Mouse (Mus musculus): ENCODE data around the gene Mrpl43. TPM values are rescaled to one million over a fixed set of nuclear protein-coding genes. Genes with fewer than 3 reads are reported as not detected.

Gene Mrpl43
- polyA plus RNA-seq, 1 experiment from 2014 or later, result 81.8 TPM

DNA sequence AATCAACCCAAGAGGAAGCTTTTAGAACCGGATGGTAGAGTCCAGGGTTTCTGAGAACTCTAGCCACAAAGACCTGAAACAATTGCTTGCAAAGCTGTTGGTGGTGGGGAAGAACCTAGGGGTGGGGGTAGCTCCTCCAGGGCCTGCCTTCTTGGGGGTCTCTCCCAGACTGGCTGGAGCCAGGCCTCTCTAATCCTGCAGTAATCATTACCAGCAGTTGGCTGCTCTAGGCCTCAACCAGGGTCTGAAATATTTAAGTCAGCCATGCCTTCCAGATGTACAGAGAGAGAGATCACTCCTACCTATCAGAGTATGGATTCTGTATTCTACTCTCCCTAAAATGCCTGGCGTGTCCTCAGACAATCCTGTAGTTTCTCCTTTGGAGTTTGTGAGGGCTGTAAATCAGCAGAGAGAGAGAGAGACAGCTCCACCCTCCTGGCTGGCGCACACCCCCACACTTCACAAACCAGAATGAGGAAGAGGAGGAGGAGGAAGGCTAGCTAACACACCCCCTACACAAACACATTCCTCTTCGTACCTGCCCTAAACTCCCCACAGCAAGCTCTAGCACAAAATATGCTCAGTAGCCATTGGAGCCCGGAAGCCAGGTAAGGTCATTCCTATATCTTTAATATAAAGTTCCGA is 7.5 kb upstream of the Mrpl43 start:
- Histone ChIP-seq H3K9me3 (ENCODE audit: control insufficient read depth, low read length) (no peaks in the 10 kb centered on the region), H3K36me3 (ENCODE audit: control insufficient read depth, insufficient read depth) (peaks cover 12% of the 10 kb centered on the region), H3K4me1 (replicated peaks; ENCODE audit: control insufficient read depth, insufficient read depth, low read length) (peaks cover 35% of the 10 kb centered on the region), H3K4me2 (ENCODE audit: low read length) (no peak overlapping the region), H3K9ac (replicated peaks; ENCODE audit: low read depth, low read length) (no peak overlapping the region), H3K4me3 (replicated peaks; ENCODE audit: low read length) (no peak overlapping the region), H3K27me3 (replicated peaks; ENCODE audit: control insufficient read depth, insufficient read depth, low read length) (no peaks in the 10 kb centered on the region), H3K27ac (ENCODE audit: low read length) (no peak overlapping the region)
- WGBS, result 64% methylated on average over 6 of the region's 6 CpGs
- ATAC-seq, result no peak

DNA sequence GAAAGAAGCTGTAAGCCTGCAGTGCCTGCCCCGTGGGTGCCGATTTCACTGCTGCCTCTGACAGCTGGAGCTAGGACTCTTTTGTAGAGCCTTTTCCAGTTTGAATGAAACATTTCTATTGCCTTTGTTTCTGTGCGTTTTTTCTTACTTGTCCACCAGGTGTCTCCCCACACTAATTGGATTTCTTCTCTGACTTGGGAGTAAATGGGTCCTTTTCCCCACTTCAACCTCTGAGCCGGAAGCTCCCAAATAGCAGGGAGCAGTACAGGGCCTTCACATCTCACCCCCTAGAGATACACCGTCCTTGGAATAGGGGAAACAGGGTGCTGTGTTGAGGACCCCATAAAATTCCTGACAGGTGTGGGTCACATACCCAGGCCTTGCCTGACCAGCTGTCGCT is 6.4 kb upstream of the Mrpl43 start:
- peaks cover 33% of the 10 kb centered on the region for H3K4me1 ChIP-seq (replicated peaks; ENCODE audit: control insufficient read depth, insufficient read depth, low read length)
- 25% methylated on average over 6 of the region's 6 CpGs for WGBS
- H3K27ac ChIP-seq (ENCODE audit: low read length), result peak overlapping the region; percentile 53
- H3K4me3 ChIP-seq (replicated peaks; ENCODE audit: low read length), result no peak overlapping the region
- no peak for ATAC-seq
- peak overlapping the region; percentile 34; the same call in 1 of the 2 replicates for H3K9ac ChIP-seq (replicated peaks; ENCODE audit: low read depth, low read length)
- H3K9me3 ChIP-seq (ENCODE audit: control insufficient read depth, low read length), result no peaks in the 10 kb centered on the region
- peaks cover 12% of the 10 kb centered on the region for H3K36me3 ChIP-seq (ENCODE audit: control insufficient read depth, insufficient read depth)
- no peaks in the 10 kb centered on the region for H3K27me3 ChIP-seq (replicated peaks; ENCODE audit: control insufficient read depth, insufficient read depth, low read length)
- H3K4me2 ChIP-seq (ENCODE audit: low read length), result no peak overlapping the region

DNA sequence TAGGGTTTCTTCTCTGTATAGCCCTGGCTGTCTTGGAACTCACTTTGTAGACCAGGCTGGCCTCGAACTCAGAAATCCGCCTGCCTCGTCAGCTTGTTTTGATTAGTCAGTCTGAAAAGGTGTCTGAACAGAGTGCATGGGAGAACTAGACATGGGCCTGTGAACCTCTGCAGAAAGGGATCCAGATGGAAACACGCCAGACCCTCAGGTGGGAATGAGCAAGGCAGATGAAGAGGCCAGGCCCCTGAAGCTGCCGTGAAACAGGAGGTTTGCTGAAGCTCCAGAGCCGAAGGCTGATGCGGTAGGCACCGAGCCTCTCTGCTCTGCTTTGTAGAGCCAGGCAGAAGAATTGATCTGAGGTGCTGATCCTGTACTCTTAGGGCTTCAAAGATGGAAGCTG is 6.0 kb upstream of the Mrpl43 start:
- Histone ChIP-seq H3K4me1 (replicated peaks; ENCODE audit: control insufficient read depth, insufficient read depth, low read length) (peaks cover 37% of the 10 kb centered on the region), H3K4me3 (replicated peaks; ENCODE audit: low read length) (no peak overlapping the region), H3K27ac (ENCODE audit: low read length) (peak overlapping the region; percentile 53), H3K9me3 (ENCODE audit: control insufficient read depth, low read length) (no peaks in the 10 kb centered on the region), H3K27me3 (replicated peaks; ENCODE audit: control insufficient read depth, insufficient read depth, low read length) (no peaks in the 10 kb centered on the region), H3K9ac (replicated peaks; ENCODE audit: low read depth, low read length) (peak overlapping the region; percentile 34; the same call in 1 of the 2 replicates), H3K4me2 (ENCODE audit: low read length) (no peak overlapping the region), H3K36me3 (ENCODE audit: control insufficient read depth, insufficient read depth) (peaks cover 12% of the 10 kb centered on the region)
- WGBS, result 77% methylated on average over 8 of the region's 8 CpGs
- no peak for ATAC-seq

DNA sequence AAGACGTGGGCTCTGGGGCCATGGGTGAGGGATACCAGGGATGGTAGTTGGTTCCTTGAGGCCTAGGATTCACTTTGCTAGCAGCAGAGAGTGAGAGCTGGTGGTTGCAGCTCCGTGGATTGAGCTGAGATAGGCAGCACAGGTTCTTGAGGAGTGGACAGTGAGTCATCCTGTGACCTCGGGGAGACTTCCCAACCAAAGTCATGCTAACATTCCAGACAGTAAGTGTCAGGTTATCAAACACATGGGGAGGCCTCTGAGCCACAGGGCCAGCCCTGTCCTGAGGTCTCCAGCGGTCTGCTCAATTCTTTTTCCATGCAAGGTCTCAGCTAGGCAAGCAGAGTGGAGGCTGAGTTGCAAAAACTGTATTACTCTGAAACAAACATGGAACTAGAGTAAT is 4.4 kb upstream of the Mrpl43 start:
- 91% methylated on average over 4 of the region's 4 CpGs for WGBS
- Histone ChIP-seq H3K9ac (replicated peaks; ENCODE audit: low read depth, low read length) (no peak overlapping the region), H3K27ac (ENCODE audit: low read length) (no peak overlapping the region), H3K4me3 (replicated peaks; ENCODE audit: low read length) (no peak overlapping the region), H3K4me2 (ENCODE audit: low read length) (no peak overlapping the region), H3K4me1 (replicated peaks; ENCODE audit: control insufficient read depth, insufficient read depth, low read length) (peaks cover 28% of the 10 kb centered on the region), H3K36me3 (ENCODE audit: control insufficient read depth, insufficient read depth) (peaks cover 12% of the 10 kb centered on the region), H3K9me3 (ENCODE audit: control insufficient read depth, low read length) (no peaks in the 10 kb centered on the region), H3K27me3 (replicated peaks; ENCODE audit: control insufficient read depth, insufficient read depth, low read length) (no peaks in the 10 kb centered on the region)
- no peak for ATAC-seq

DNA sequence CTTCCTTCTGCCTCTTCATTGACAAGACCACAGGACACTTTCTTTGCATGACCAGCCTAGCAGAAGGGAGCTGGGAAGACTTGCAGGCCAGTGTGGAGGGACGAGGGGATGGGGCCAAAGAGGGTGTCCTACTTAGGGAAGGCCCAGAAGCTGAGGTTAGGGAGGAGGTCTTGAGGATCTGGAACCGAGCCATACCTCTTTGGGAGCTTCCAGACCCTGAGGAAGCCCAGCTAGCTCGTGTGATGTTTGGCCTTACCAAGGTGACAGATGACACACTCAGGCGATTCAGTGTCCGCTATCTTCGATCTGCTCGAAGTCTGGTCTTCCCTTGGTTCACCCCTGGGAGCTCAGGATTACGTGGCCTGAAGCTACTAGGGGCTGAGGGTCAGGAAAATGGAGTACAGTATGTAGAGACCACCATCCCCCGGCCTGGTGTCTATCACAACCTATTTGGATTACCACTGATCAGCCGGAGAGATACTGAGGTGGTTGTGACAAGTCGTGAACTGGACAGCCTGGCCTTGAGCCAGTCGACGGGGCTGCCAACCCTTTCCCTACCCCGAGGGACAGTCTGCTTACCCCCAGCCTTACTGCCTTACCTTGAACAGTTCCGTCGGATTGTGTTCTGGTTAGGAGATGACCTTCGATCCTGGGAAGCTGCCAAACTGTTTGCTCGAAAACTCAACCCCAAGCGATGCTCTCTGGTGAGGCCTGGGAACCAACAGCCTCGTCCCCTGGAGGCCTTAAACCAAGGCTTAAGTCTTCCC is 1.4 kb upstream of the Mrpl43 start:
- Histone ChIP-seq H3K9ac (replicated peaks; ENCODE audit: low read depth, low read length) (peak overlapping the region; percentile 63; the same call in 1 of the 2 replicates), H3K36me3 (ENCODE audit: control insufficient read depth, insufficient read depth) (peaks cover 12% of the 10 kb centered on the region), H3K4me3 (replicated peaks; ENCODE audit: low read length) (peak overlapping the region; percentile 77), H3K27ac (ENCODE audit: low read length) (no peak overlapping the region), H3K9me3 (ENCODE audit: control insufficient read depth, low read length) (no peaks in the 10 kb centered on the region), H3K4me2 (ENCODE audit: low read length) (peak overlapping the region; percentile 81), H3K27me3 (replicated peaks; ENCODE audit: control insufficient read depth, insufficient read depth, low read length) (no peaks in the 10 kb centered on the region), H3K4me1 (replicated peaks; ENCODE audit: control insufficient read depth, insufficient read depth, low read length) (peaks cover 24% of the 10 kb centered on the region)
- ATAC-seq, result no peak
- WGBS, result 90% methylated on average over 20 of the region's 20 CpGs

DNA sequence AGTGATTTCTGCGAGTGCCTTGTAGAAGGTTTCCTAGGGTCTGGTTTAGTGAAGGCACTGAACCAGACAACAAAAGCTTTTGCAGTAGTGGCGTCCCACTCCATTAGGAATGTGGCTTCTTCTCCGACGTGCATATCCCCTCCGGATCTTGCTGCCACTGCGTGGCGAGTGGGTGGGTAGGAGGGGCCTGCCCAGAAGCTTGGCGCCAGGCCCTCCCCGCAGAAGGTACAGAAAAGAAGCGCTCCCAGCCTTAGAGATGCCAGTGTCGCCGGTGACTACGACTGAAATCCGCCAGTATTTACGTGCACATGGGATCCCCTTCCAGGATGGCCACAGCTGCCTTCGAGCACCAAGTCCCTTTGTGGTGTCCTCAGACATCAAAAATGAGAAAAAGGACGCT is 779 bp upstream of the Mrpl43 start:
- no peak for ATAC-seq
- peak overlapping the region; percentile 63 for H3K9ac ChIP-seq (replicated peaks; ENCODE audit: low read depth, low read length)
- WGBS, result 40% methylated on average over 17 of the region's 17 CpGs
- peak overlapping the region; percentile 81 for H3K4me2 ChIP-seq (ENCODE audit: low read length)
- H3K27ac ChIP-seq (ENCODE audit: low read length), result no peak overlapping the region; the same call in 1 of the 2 replicates
- no peaks in the 10 kb centered on the region for H3K9me3 ChIP-seq (ENCODE audit: control insufficient read depth, low read length)
- H3K4me1 ChIP-seq (replicated peaks; ENCODE audit: control insufficient read depth, insufficient read depth, low read length), result peaks cover 24% of the 10 kb centered on the region
- H3K36me3 ChIP-seq (ENCODE audit: control insufficient read depth, insufficient read depth), result peaks cover 12% of the 10 kb centered on the region
- no peaks in the 10 kb centered on the region for H3K27me3 ChIP-seq (replicated peaks; ENCODE audit: control insufficient read depth, insufficient read depth, low read length)
- H3K4me3 ChIP-seq (replicated peaks; ENCODE audit: low read length), result peak overlapping the region; percentile 77

DNA sequence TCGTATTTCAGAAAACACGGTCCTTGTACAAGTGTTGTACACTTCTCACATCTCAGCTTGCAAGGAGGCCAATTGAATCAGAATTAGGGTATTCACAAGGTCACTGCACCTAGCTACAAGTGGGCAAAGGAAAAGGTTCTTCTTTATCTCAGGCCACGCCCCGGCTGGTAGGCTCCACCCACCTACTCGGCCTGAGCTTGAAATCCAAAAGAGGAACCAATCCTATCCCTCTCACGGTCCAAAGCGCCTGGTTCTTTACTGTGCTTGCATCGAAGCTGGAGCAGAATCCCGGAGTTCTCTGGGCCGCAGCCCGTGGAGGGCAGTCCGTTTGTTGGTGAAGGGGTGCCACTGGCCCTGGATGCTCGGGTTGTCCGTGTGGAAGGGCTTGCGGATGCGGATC is 798 bp downstream of the Mrpl43 start, which contains the start of gene Twnk:
TSS of gene Twnk (plus strand) at position 220 of the 400 bp plus-strand sequence.
- Histone ChIP-seq H3K9ac (replicated peaks; ENCODE audit: low read depth, low read length) (peak within 1 kb of the TSS; percentile 63), H3K27ac (ENCODE audit: low read length) (peak within 1 kb of the TSS; percentile 68), H3K27me3 (replicated peaks; ENCODE audit: control insufficient read depth, insufficient read depth, low read length) (no peaks in the 10 kb centered on the region), H3K4me2 (ENCODE audit: low read length) (peak within 1 kb of the TSS; percentile 81), H3K36me3 (ENCODE audit: control insufficient read depth, insufficient read depth) (peaks cover 6% of the 10 kb centered on the region), H3K4me3 (replicated peaks; ENCODE audit: low read length) (peak within 1 kb of the TSS; percentile 77), H3K4me1 (replicated peaks; ENCODE audit: control insufficient read depth, insufficient read depth, low read length) (peaks cover 24% of the 10 kb centered on the region), H3K9me3 (ENCODE audit: control insufficient read depth, low read length) (no peaks in the 10 kb centered on the region)
- 8% methylated on average over 16 of the region's 16 CpGs for WGBS
- ATAC-seq, result no peak

DNA sequence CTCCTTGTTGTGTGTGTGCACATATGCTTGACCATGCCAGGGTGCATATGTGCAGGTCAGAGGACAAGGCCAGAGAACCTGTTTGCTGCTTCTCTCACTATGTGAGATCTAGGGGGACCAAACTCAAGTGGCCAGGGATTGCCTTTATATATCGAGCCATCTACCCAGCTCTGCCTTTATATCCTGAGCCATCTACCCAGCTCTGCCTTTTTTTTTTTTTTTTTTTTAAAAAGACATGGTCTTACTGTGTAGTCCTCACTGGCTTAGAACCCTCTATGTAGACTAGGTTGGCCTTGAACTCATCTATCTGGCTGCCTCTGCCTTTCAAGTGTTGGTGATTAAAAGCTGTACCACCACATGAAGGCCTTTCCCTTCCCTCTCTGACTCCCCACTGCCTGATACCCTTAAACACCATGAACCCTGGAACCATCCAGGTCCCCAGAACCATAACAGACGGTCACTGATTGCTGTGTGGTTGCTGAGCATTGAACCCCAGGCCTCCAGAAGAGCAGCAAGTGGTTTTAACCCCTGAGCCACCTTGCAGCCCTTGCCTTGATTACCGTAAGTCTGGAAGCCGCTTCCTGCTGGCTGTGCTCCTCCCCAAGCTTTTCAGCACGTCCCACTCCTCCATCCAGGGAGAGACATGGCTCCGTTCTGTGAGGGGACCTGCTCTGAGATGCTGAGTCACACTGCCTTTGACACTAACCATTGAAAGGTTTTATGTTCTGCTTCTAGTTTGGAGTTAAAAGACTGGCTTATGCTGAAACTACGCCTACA is 2.3 kb downstream of the Mrpl43 start:
- no peak overlapping the region for H3K27ac ChIP-seq (ENCODE audit: low read length)
- H3K9ac ChIP-seq (replicated peaks; ENCODE audit: low read depth, low read length), result no peak overlapping the region
- H3K9me3 ChIP-seq (ENCODE audit: control insufficient read depth, low read length), result no peaks in the 10 kb centered on the region
- no peaks in the 10 kb centered on the region for H3K27me3 ChIP-seq (replicated peaks; ENCODE audit: control insufficient read depth, insufficient read depth, low read length)
- peaks cover 10% of the 10 kb centered on the region for H3K36me3 ChIP-seq (ENCODE audit: control insufficient read depth, insufficient read depth)
- no peak overlapping the region for H3K4me2 ChIP-seq (ENCODE audit: low read length)
- ATAC-seq, result no peak
- H3K4me1 ChIP-seq (replicated peaks; ENCODE audit: control insufficient read depth, insufficient read depth, low read length), result peaks cover 21% of the 10 kb centered on the region
- H3K4me3 ChIP-seq (replicated peaks; ENCODE audit: low read length), result no peak overlapping the region
- WGBS, result 88% methylated on average over 7 of the region's 7 CpGs

DNA sequence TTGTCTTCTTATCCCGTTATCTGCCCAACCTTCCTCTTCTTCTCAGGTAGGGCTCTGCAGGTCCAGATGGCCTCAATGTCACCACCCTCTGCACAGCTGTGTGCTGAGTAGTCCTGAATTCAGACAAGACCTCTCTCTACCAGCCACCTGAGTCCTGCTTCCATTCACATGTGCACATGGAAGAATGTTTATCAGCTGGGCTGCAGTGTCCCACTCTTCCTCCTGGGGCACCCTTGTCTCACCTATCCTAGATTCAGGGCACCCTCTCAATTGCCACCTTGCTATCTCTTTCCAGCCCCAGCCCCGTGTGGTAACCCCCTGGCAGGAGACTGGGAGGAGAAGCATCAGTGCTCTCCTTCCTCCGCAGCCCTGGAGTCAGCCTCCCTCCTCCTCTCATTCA is 3.9 kb downstream of the Mrpl43 start:
- 68% methylated on average over 3 of the region's 3 CpGs for WGBS
- H3K36me3 ChIP-seq (ENCODE audit: control insufficient read depth, insufficient read depth), result peaks cover 19% of the 10 kb centered on the region

More for the DNA sequence above, 3.9 kb downstream of the Mrpl43 start:
- no peak overlapping the region for H3K4me3 ChIP-seq (replicated peaks; ENCODE audit: low read length)
- no peak for ATAC-seq
- no peaks in the 10 kb centered on the region for H3K9me3 ChIP-seq (ENCODE audit: control insufficient read depth, low read length)
- H3K9ac ChIP-seq (replicated peaks; ENCODE audit: low read depth, low read length), result no peak overlapping the region
- no peaks in the 10 kb centered on the region for H3K27me3 ChIP-seq (replicated peaks; ENCODE audit: control insufficient read depth, insufficient read depth, low read length)
- no peak overlapping the region for H3K27ac ChIP-seq (ENCODE audit: low read length)
- H3K4me2 ChIP-seq (ENCODE audit: low read length), result no peak overlapping the region
- H3K4me1 ChIP-seq (replicated peaks; ENCODE audit: control insufficient read depth, insufficient read depth, low read length), result peaks cover 16% of the 10 kb centered on the region
